Mouse (Mus musculus): ENCODE measurements around the gene Tpd52l1. TPM values are rescaled to one million over a fixed set of nuclear protein-coding genes. Genes with fewer than 3 reads are reported as not detected.

The Tpd52l1 gene
- polyA plus RNA-seq, 1 experiment from 2014 or later, result 19.3 TPM

DNA sequence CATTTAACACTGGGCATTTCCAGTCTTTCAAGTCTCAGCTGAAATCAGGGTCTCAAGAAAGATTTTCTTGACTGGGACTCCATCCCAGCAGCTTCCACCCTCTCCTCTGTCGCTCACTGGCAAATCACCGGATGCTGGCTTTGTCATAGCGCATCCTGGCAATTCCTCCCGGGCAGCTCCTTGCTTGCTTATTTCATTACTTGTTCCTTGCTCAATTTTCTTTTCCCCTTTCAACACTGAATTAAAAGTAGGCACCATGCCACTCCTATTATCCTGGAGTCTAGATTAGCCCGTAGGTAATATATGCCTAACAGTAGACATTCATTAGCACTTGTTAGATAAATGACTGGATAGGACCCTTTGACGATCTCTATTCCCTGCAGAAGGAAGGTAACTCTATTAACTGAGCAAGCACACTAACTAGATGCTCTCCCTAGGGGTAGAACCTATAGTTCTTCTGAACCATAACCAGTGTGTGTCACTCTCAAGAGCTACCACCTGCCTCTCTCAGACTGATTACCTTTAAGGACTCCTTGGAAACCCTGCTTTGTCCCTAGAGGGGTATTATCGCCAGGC is 90.8 kb downstream of the Tpd52l1 start:
- no peaks in the 10 kb centered on the region for H3K36me3 ChIP-seq (ENCODE audit: control insufficient read depth, insufficient read depth, low read length)
- no peak for ATAC-seq (replicated peaks; ENCODE audit: insufficient number of reproducible peaks, low FRiP score, low TSS enrichment)
- no peak overlapping the region for H3K9ac ChIP-seq (ENCODE audit: low read depth, low read length)
- H3K9me3 ChIP-seq (replicated peaks; ENCODE audit: control insufficient read depth, low read length), result no peaks in the 10 kb centered on the region
- no peaks in the 10 kb centered on the region for H3K27me3 ChIP-seq (ENCODE audit: control insufficient read depth, insufficient read depth, low read length)
- no peaks in the 10 kb centered on the region for H3K4me1 ChIP-seq (ENCODE audit: control insufficient read depth, insufficient read depth, low read length)
- no peak overlapping the region for H3K4me3 ChIP-seq (ENCODE audit: low read depth, low read length)
- 83% methylated on average over 7 of the region's 7 CpGs for WGBS (ENCODE audit: insufficient replicate concordance)
- H3K4me2 ChIP-seq, result no peak overlapping the region
- H3K27ac ChIP-seq (ENCODE audit: low read depth, low read length), result no peak overlapping the region

DNA sequence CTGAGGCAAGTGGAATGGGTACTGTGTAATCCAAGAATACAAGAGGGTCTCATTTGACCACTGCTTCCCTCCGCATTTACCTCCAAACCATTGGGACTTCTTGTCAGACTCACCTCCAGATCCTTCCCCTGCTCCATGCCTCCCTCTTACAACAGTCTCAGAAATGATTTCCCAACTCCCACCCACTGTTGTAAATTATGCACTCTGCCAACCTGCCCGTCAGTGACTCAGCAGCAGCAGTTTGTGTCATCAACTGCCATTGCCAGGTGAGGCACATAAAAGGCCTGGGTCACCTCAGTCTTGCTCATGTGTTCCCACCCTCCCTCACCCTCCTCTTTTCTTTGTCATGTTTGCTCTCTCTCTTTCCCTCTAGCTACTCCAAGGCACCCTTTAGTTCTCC is 91.6 kb downstream of the Tpd52l1 start:
- no peak for ATAC-seq (replicated peaks; ENCODE audit: insufficient number of reproducible peaks, low FRiP score, low TSS enrichment)
- 67% methylated on average over 2 of the region's 2 CpGs for WGBS (ENCODE audit: insufficient replicate concordance)
- Histone ChIP-seq H3K27me3 (ENCODE audit: control insufficient read depth, insufficient read depth, low read length) (no peaks in the 10 kb centered on the region), H3K4me1 (ENCODE audit: control insufficient read depth, insufficient read depth, low read length) (no peaks in the 10 kb centered on the region), H3K27ac (ENCODE audit: low read depth, low read length) (no peak overlapping the region), H3K9me3 (replicated peaks; ENCODE audit: control insufficient read depth, low read length) (no peaks in the 10 kb centered on the region), H3K4me3 (ENCODE audit: low read depth, low read length) (no peak overlapping the region), H3K4me2 (no peak overlapping the region), H3K36me3 (ENCODE audit: control insufficient read depth, insufficient read depth, low read length) (no peaks in the 10 kb centered on the region), H3K9ac (ENCODE audit: low read depth, low read length) (no peak overlapping the region)

DNA sequence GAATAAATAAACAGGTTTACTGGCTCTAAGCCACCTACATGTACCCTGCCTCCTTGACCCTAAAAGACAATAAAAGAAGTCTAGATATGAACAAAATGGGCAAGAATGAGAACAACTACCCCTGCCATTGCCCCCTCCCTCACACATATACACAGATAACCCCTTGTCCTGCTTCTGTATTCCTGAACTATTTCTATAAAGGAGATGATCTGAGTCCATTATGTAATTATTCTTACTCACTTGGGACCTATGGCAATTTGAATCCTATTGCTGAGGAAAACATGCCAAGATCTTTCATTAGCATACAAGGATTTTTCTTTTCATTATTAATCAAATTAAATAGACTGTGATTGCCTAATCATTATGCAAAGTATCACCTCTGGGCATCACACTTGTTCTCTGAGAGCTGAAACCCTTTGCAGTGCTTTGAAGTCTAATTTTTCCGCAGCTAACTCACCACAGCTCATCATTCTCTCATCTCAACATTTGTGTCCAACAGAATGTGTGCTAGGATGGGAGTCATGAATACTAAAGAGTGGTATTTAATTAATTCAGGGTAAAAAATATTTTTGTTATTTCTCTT is 92.8 kb downstream of the Tpd52l1 start:
- Histone ChIP-seq H3K27me3 (ENCODE audit: control insufficient read depth, insufficient read depth, low read length) (no peaks in the 10 kb centered on the region), H3K9ac (ENCODE audit: low read depth, low read length) (no peak overlapping the region), H3K4me2 (no peak overlapping the region), H3K4me1 (ENCODE audit: control insufficient read depth, insufficient read depth, low read length) (no peaks in the 10 kb centered on the region), H3K4me3 (ENCODE audit: low read depth, low read length) (no peak overlapping the region), H3K27ac (ENCODE audit: low read depth, low read length) (no peak overlapping the region), H3K9me3 (replicated peaks; ENCODE audit: control insufficient read depth, low read length) (no peaks in the 10 kb centered on the region), H3K36me3 (ENCODE audit: control insufficient read depth, insufficient read depth, low read length) (no peaks in the 10 kb centered on the region)
- no peak for ATAC-seq (replicated peaks; ENCODE audit: insufficient number of reproducible peaks, low FRiP score, low TSS enrichment)
- WGBS (ENCODE audit: insufficient replicate concordance), result 83% methylated on average over 1 of the region's 1 CpGs

DNA sequence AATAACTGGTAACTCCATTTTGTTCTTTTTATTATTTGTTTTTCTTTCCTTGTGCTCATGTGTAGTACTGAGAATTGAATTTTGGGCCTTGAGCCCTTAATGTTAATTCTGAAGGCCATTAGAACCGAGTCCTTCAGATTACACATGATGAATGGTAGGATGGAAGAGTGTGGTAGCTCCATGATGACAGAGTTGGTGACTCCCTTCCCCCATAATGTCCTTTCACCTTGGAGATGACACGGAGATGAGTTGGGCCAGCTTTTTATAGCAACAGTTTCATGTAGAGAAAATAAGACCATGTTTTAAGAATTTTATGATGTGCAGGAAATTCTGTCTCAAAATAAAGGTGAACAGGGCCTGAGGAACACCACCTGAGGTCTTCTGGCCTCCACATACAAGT is 94.7 kb downstream of the Tpd52l1 start:
- no peak for ATAC-seq (replicated peaks; ENCODE audit: insufficient number of reproducible peaks, low FRiP score, low TSS enrichment)
- H3K9me3 ChIP-seq (replicated peaks; ENCODE audit: control insufficient read depth, low read length), result no peaks in the 10 kb centered on the region
- H3K27me3 ChIP-seq (ENCODE audit: control insufficient read depth, insufficient read depth, low read length), result no peaks in the 10 kb centered on the region
- H3K27ac ChIP-seq (ENCODE audit: low read depth, low read length), result no peak overlapping the region
- 84% methylated on average over 2 of the region's 2 CpGs for WGBS (ENCODE audit: insufficient replicate concordance)
- H3K4me1 ChIP-seq (ENCODE audit: control insufficient read depth, insufficient read depth, low read length), result no peaks in the 10 kb centered on the region
- no peak overlapping the region for H3K4me2 ChIP-seq
- no peak overlapping the region for H3K9ac ChIP-seq (ENCODE audit: low read depth, low read length)
- no peaks in the 10 kb centered on the region for H3K36me3 ChIP-seq (ENCODE audit: control insufficient read depth, insufficient read depth, low read length)
- H3K4me3 ChIP-seq (ENCODE audit: low read depth, low read length), result no peak overlapping the region

DNA sequence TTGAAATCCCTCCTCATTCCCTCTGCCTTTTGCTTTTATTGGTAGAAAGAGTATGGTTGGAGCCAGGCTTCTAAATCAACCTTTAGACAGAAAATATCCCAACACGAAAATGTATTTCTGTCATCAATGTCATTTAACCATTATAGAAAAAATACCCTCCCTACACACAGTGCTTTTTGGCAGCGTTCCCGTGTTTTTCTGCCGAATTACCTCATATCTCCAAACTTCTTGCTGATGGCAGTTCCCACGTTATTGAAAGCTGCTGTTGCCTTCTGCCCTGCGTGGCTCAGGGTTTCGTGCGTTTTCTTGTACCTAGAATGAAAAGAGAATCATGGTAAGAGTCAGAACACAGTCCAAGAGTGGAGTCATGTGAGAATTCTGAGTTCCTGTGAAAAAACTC is 99.4 kb downstream of the Tpd52l1 start:
- WGBS (ENCODE audit: insufficient replicate concordance), result 70% methylated on average over 8 of the region's 8 CpGs
- Histone ChIP-seq H3K4me3 (ENCODE audit: low read depth, low read length) (no peak overlapping the region), H3K9me3 (replicated peaks; ENCODE audit: control insufficient read depth, low read length) (no peaks in the 10 kb centered on the region), H3K4me1 (ENCODE audit: control insufficient read depth, insufficient read depth, low read length) (no peaks in the 10 kb centered on the region), H3K36me3 (ENCODE audit: control insufficient read depth, insufficient read depth, low read length) (no peaks in the 10 kb centered on the region), H3K27me3 (ENCODE audit: control insufficient read depth, insufficient read depth, low read length) (no peaks in the 10 kb centered on the region), H3K27ac (ENCODE audit: low read depth, low read length) (no peak overlapping the region), H3K9ac (ENCODE audit: low read depth, low read length) (no peak overlapping the region), H3K4me2 (no peak overlapping the region)
- ATAC-seq (replicated peaks; ENCODE audit: insufficient number of reproducible peaks, low FRiP score, low TSS enrichment), result no peak

DNA sequence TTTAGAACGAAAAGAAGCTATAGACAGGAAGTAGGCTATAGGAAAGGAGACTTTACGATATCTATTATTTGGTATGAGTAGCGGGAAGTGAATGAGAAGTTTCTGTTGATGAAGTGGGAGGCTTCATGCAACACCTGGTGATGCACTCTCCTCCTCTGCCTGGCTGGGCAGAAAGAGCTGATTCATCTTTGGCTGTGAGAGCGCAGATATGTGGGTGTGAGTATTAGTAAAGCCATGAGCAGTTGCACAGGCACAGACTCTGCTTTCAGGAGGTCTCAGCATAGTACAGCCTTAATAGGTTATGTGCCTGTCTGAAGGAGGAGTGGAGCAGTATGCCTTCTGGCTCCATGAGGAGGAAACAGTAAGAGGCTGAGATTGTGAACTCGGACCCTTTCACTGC is 109.3 kb downstream of the Tpd52l1 start:
- Histone ChIP-seq H3K36me3 (ENCODE audit: control insufficient read depth, insufficient read depth, low read length) (no peaks in the 10 kb centered on the region), H3K27me3 (ENCODE audit: control insufficient read depth, insufficient read depth, low read length) (no peaks in the 10 kb centered on the region), H3K4me2 (no peak overlapping the region), H3K27ac (ENCODE audit: low read depth, low read length) (no peak overlapping the region), H3K9ac (ENCODE audit: low read depth, low read length) (no peak overlapping the region), H3K4me3 (ENCODE audit: low read depth, low read length) (no peak overlapping the region), H3K4me1 (ENCODE audit: control insufficient read depth, insufficient read depth, low read length) (no peaks in the 10 kb centered on the region), H3K9me3 (replicated peaks; ENCODE audit: control insufficient read depth, low read length) (no peaks in the 10 kb centered on the region)
- 74% methylated on average over 5 of the region's 5 CpGs for WGBS (ENCODE audit: insufficient replicate concordance)
- no peak for ATAC-seq (replicated peaks; ENCODE audit: insufficient number of reproducible peaks, low FRiP score, low TSS enrichment)

DNA sequence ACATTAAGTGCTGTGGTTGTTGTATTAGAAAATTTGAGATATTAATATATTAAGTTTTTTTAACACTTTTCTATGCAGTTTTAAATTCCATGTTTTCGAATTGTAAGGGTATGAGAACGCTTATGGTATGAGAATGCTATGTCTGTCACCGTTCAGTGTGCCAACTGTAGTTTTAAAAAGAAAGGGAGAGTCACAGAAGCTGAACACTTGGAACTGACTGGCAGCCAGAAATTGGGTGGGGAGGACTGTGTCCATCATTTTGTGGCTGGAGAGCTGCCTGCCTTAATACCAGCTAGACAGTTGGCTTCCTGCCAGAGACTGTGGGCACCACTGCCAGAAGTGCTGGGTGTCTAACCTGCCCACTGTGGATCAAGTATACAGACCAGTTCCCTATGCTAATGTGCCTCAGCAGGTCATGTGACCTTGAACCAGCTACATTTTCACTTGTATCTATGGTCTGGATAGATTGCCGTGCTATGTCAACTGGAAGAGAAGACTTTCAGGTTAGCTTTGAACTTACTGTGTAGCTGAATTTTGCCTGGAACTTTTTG is 114.5 kb downstream of the Tpd52l1 start:
- no peaks in the 10 kb centered on the region for H3K9me3 ChIP-seq (replicated peaks; ENCODE audit: control insufficient read depth, low read length)
- no peak for ATAC-seq (replicated peaks; ENCODE audit: insufficient number of reproducible peaks, low FRiP score, low TSS enrichment)
- H3K36me3 ChIP-seq (ENCODE audit: control insufficient read depth, insufficient read depth, low read length), result peaks cover 2% of the 10 kb centered on the region
- H3K9ac ChIP-seq (ENCODE audit: low read depth, low read length), result no peak overlapping the region
- no peak overlapping the region for H3K4me3 ChIP-seq (ENCODE audit: low read depth, low read length)
- no peaks in the 10 kb centered on the region for H3K4me1 ChIP-seq (ENCODE audit: control insufficient read depth, insufficient read depth, low read length)
- H3K4me2 ChIP-seq, result no peak overlapping the region
- no peak overlapping the region for H3K27ac ChIP-seq (ENCODE audit: low read depth, low read length)
- WGBS (ENCODE audit: insufficient replicate concordance), result 84% methylated on average over 4 of the region's 4 CpGs
- no peaks in the 10 kb centered on the region for H3K27me3 ChIP-seq (ENCODE audit: control insufficient read depth, insufficient read depth, low read length)

DNA sequence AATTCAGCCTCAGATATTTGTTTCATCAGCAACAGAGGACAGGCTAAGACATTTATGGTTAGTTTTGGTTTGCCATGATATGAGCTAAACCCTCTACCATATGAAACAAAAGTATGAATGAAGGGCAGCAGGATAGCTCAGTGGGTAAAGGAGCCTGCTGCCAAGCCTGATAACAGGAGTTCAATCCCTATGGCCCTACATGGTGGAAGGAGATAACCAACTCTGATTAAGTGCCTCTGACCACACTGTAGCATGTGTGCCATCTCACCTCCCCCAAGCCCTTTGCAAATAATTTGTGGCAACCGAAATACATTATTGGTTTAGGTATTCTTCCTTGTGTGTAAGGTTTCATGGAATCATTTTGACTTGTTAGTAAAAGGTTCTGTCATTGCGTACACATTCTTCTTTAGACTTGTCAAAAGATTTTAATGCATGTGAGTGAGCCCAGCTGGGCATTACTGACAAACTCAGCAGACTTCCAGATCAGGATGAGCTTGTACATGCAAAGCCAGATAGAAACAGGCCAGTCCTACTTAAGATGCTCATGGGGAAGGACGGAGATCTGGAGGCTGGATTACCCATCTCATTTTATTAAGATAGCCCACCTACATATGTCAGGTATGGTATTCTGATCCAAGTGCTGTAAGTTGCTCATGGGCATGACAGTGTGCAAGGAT is 115.3 kb downstream of the Tpd52l1 start:
- Histone ChIP-seq H3K36me3 (ENCODE audit: control insufficient read depth, insufficient read depth, low read length) (peaks cover 5% of the 10 kb centered on the region), H3K4me1 (ENCODE audit: control insufficient read depth, insufficient read depth, low read length) (no peaks in the 10 kb centered on the region)
- no peak for ATAC-seq (replicated peaks; ENCODE audit: insufficient number of reproducible peaks, low FRiP score, low TSS enrichment)

More for the DNA sequence above, 115.3 kb downstream of the Tpd52l1 start:
- no peak overlapping the region for H3K27ac ChIP-seq (ENCODE audit: low read depth, low read length)
- no peak overlapping the region for H3K9ac ChIP-seq (ENCODE audit: low read depth, low read length)
- H3K4me2 ChIP-seq, result no peak overlapping the region
- WGBS (ENCODE audit: insufficient replicate concordance), result 82% methylated on average over 3 of the region's 3 CpGs
- no peaks in the 10 kb centered on the region for H3K9me3 ChIP-seq (replicated peaks; ENCODE audit: control insufficient read depth, low read length)
- H3K27me3 ChIP-seq (ENCODE audit: control insufficient read depth, insufficient read depth, low read length), result no peaks in the 10 kb centered on the region
- H3K4me3 ChIP-seq (ENCODE audit: low read depth, low read length), result no peak overlapping the region
